Mouse (Mus musculus): ENCODE results near the gene Ccdc92. TPM values are rescaled to one million over a fixed set of nuclear protein-coding genes. Genes with fewer than 3 reads are reported as not detected.

The Ccdc92 gene
- polyA plus RNA-seq (2014; fragmentation: Nextera tagmentation; extraction: Ambion mirVana): 3.8 and 5.3 TPM in 2 replicates

- Histone ChIP-seq H3K4me3 (ENCODE audit: control insufficient read depth in 1 of 2, insufficient read depth in 1 of 2, low read depth in 1 of 2, low read length in 2 of 2) (peak within 1 kb of the TSS; percentile 84 to 87), H3K9me3 (ENCODE audit: control insufficient read depth, low read length) (no peaks in the 10 kb centered on the region), H3K4me2 (ENCODE audit: low read length) (peak within 1 kb of the TSS; percentile 97), H3K27ac (replicated peaks in 1 of 2; ENCODE audit: control insufficient read depth in 1 of 2, insufficient read depth in 1 of 2, low read depth in 2 of 2, low read length in 2 of 2) (peak within 1 kb of the TSS; percentile 43 to 87; a peak in 3 of 4 replicates), H3K36me3 (ENCODE audit: control insufficient read depth, insufficient read depth, low read length) (peaks cover 20% of the 10 kb centered on the region; the same call in 1 of the 2 replicates), H3K27me3 (ENCODE audit: control insufficient read depth, insufficient read depth, low read length) (peaks cover 45% of the 10 kb centered on the region), H3K4me1 (ENCODE audit: control insufficient read depth in 2 of 2, insufficient read depth in 2 of 2, low read length in 2 of 2) (peaks cover 2 to 15% of the 10 kb centered on the region in 2 experiments; a peak in 3 of 4 replicates), H3K9ac (ENCODE audit: low read length) (peak within 1 kb of the TSS; percentile 90)
- under 1% methylated on average over 81 of the region's 103 CpGs for WGBS
- peak; percentile 96 for ATAC-seq (ENCODE audit: insufficient number of reproducible peaks, insufficient read depth, low FRiP score, low read depth)
Observed at GRCm38 (mm10) chr5:124862013-124862866, at the start of gene Ccdc92, which contains the start of gene Zfp664. Gene Ccdc92 (minus strand): TSS chr5:124862424. Gene Zfp664 (plus strand): TSS chr5:124862691.

GRCm38 (mm10) chr5:124908860-124909259, 46.6 kb upstream of the Ccdc92 start:
- Histone ChIP-seq H3K4me3 (ENCODE audit: control insufficient read depth in 1 of 2, insufficient read depth in 1 of 2, low read depth in 1 of 2, low read length in 2 of 2) (no peak overlapping the region), H3K27ac (replicated peaks in 1 of 2; ENCODE audit: control insufficient read depth in 1 of 2, insufficient read depth in 1 of 2, low read depth in 2 of 2, low read length in 2 of 2) (no peak overlapping the region), H3K36me3 (ENCODE audit: control insufficient read depth, insufficient read depth, low read length) (no peaks in the 10 kb centered on the region), H3K9ac (ENCODE audit: low read length) (no peak overlapping the region), H3K27me3 (ENCODE audit: control insufficient read depth, insufficient read depth, low read length) (peaks cover 5% of the 10 kb centered on the region; the same call in 1 of the 2 replicates), H3K4me2 (ENCODE audit: low read length) (no peak overlapping the region), H3K4me1 (ENCODE audit: control insufficient read depth in 2 of 2, insufficient read depth in 2 of 2, low read length in 2 of 2) (peaks cover 0 to 2% of the 10 kb centered on the region in 2 experiments; a peak in 1 of 4 replicates), H3K9me3 (ENCODE audit: control insufficient read depth, low read length) (no peaks in the 10 kb centered on the region)
- peak; percentile 47; the same call in 1 of the 2 replicates for ATAC-seq (ENCODE audit: insufficient number of reproducible peaks, insufficient read depth, low FRiP score, low read depth)
- WGBS: 13% methylated on average over 5 of the region's 5 CpGs

- H3K4me1 ChIP-seq (ENCODE audit: control insufficient read depth in 2 of 2, insufficient read depth in 2 of 2, low read length in 2 of 2): no peaks in the 10 kb centered on the region
- no peak for ATAC-seq (ENCODE audit: insufficient number of reproducible peaks, insufficient read depth, low FRiP score, low read depth)
Observed at GRCm38 (mm10) chr5:124906890-124907289, 44.7 kb upstream of the Ccdc92 start.

GRCm38 (mm10) chr5:124903852-124904251, 41.6 kb upstream of the Ccdc92 start:
- H3K27ac ChIP-seq (replicated peaks in 1 of 2; ENCODE audit: control insufficient read depth in 1 of 2, insufficient read depth in 1 of 2, low read depth in 2 of 2, low read length in 2 of 2): no peak overlapping the region
- no peak for ATAC-seq (ENCODE audit: insufficient number of reproducible peaks, insufficient read depth, low FRiP score, low read depth)
- 77% methylated on average over 4 of the region's 4 CpGs for WGBS
- H3K27me3 ChIP-seq (ENCODE audit: control insufficient read depth, insufficient read depth, low read length): no peaks in the 10 kb centered on the region
- H3K9me3 ChIP-seq (ENCODE audit: control insufficient read depth, low read length): no peaks in the 10 kb centered on the region
- no peak overlapping the region for H3K9ac ChIP-seq (ENCODE audit: low read length)
- no peak overlapping the region for H3K4me2 ChIP-seq (ENCODE audit: low read length)
- no peak overlapping the region for H3K4me3 ChIP-seq (ENCODE audit: control insufficient read depth in 1 of 2, insufficient read depth in 1 of 2, low read depth in 1 of 2, low read length in 2 of 2)
- no peaks in the 10 kb centered on the region for H3K36me3 ChIP-seq (ENCODE audit: control insufficient read depth, insufficient read depth, low read length)
- peaks cover 5 to 10% of the 10 kb centered on the region in 2 experiments for H3K4me1 ChIP-seq (ENCODE audit: control insufficient read depth in 2 of 2, insufficient read depth in 2 of 2, low read length in 2 of 2)

More at GRCm38 (mm10) chr5:124906890-124907289, 44.7 kb upstream of the Ccdc92 start:
- Histone ChIP-seq H3K4me2 (ENCODE audit: low read length) (no peak overlapping the region), H3K4me3 (ENCODE audit: control insufficient read depth in 1 of 2, insufficient read depth in 1 of 2, low read depth in 1 of 2, low read length in 2 of 2) (no peak overlapping the region), H3K9ac (ENCODE audit: low read length) (no peak overlapping the region), H3K27me3 (ENCODE audit: control insufficient read depth, insufficient read depth, low read length) (no peaks in the 10 kb centered on the region), H3K9me3 (ENCODE audit: control insufficient read depth, low read length) (no peaks in the 10 kb centered on the region), H3K36me3 (ENCODE audit: control insufficient read depth, insufficient read depth, low read length) (no peaks in the 10 kb centered on the region), H3K27ac (replicated peaks in 1 of 2; ENCODE audit: control insufficient read depth in 1 of 2, insufficient read depth in 1 of 2, low read depth in 2 of 2, low read length in 2 of 2) (no peak overlapping the region)
- 70% methylated on average over 13 of the region's 13 CpGs for WGBS

GRCm38 (mm10) chr5:124902195-124902594, 40.0 kb upstream of the Ccdc92 start:
- Histone ChIP-seq H3K9me3 (ENCODE audit: control insufficient read depth, low read length) (no peaks in the 10 kb centered on the region), H3K36me3 (ENCODE audit: control insufficient read depth, insufficient read depth, low read length) (no peaks in the 10 kb centered on the region), H3K4me1 (ENCODE audit: control insufficient read depth in 2 of 2, insufficient read depth in 2 of 2, low read length in 2 of 2) (peaks cover 5 to 10% of the 10 kb centered on the region in 2 experiments), H3K27me3 (ENCODE audit: control insufficient read depth, insufficient read depth, low read length) (no peaks in the 10 kb centered on the region), H3K4me3 (ENCODE audit: control insufficient read depth in 1 of 2, insufficient read depth in 1 of 2, low read depth in 1 of 2, low read length in 2 of 2) (no peak overlapping the region), H3K27ac (replicated peaks in 1 of 2; ENCODE audit: control insufficient read depth in 1 of 2, insufficient read depth in 1 of 2, low read depth in 2 of 2, low read length in 2 of 2) (no peak overlapping the region), H3K9ac (ENCODE audit: low read length) (no peak overlapping the region), H3K4me2 (ENCODE audit: low read length) (no peak overlapping the region)
- no peak for ATAC-seq (ENCODE audit: insufficient number of reproducible peaks, insufficient read depth, low FRiP score, low read depth)
- 84% methylated on average over 10 of the region's 10 CpGs for WGBS

GRCm38 (mm10) chr5:124901675-124902074, 39.5 kb upstream of the Ccdc92 start:
- Histone ChIP-seq H3K36me3 (ENCODE audit: control insufficient read depth, insufficient read depth, low read length) (no peaks in the 10 kb centered on the region), H3K4me2 (ENCODE audit: low read length) (no peak overlapping the region), H3K9ac (ENCODE audit: low read length) (no peak overlapping the region), H3K27me3 (ENCODE audit: control insufficient read depth, insufficient read depth, low read length) (no peaks in the 10 kb centered on the region), H3K9me3 (ENCODE audit: control insufficient read depth, low read length) (no peaks in the 10 kb centered on the region), H3K4me3 (ENCODE audit: control insufficient read depth in 1 of 2, insufficient read depth in 1 of 2, low read depth in 1 of 2, low read length in 2 of 2) (no peak overlapping the region), H3K27ac (replicated peaks in 1 of 2; ENCODE audit: control insufficient read depth in 1 of 2, insufficient read depth in 1 of 2, low read depth in 2 of 2, low read length in 2 of 2) (no peak overlapping the region), H3K4me1 (ENCODE audit: control insufficient read depth in 2 of 2, insufficient read depth in 2 of 2, low read length in 2 of 2) (peaks cover 5 to 10% of the 10 kb centered on the region in 2 experiments)
- WGBS: 90% methylated on average over 6 of the region's 6 CpGs
- ATAC-seq (ENCODE audit: insufficient number of reproducible peaks, insufficient read depth, low FRiP score, low read depth): no peak

GRCm38 (mm10) chr5:124900738-124901490, 38.7 kb upstream of the Ccdc92 start:
- Histone ChIP-seq H3K27ac (replicated peaks in 1 of 2; ENCODE audit: control insufficient read depth in 1 of 2, insufficient read depth in 1 of 2, low read depth in 2 of 2, low read length in 2 of 2) (no peak overlapping the region), H3K9me3 (ENCODE audit: control insufficient read depth, low read length) (no peaks in the 10 kb centered on the region), H3K36me3 (ENCODE audit: control insufficient read depth, insufficient read depth, low read length) (no peaks in the 10 kb centered on the region), H3K4me2 (ENCODE audit: low read length) (peak overlapping the region; percentile 66; the same call in 1 of the 2 replicates), H3K4me3 (ENCODE audit: control insufficient read depth in 1 of 2, insufficient read depth in 1 of 2, low read depth in 1 of 2, low read length in 2 of 2) (no peak overlapping the region), H3K9ac (ENCODE audit: low read length) (no peak overlapping the region), H3K4me1 (ENCODE audit: control insufficient read depth in 2 of 2, insufficient read depth in 2 of 2, low read length in 2 of 2) (peaks cover 5 to 10% of the 10 kb centered on the region in 2 experiments), H3K27me3 (ENCODE audit: control insufficient read depth, insufficient read depth, low read length) (no peaks in the 10 kb centered on the region)
- ATAC-seq (ENCODE audit: insufficient number of reproducible peaks, insufficient read depth, low FRiP score, low read depth): no peak
- WGBS: 65% methylated on average over 19 of the region's 19 CpGs
